Mouse (Mus musculus) erythroblast, adult 5-6 weeks (primary cell): ENCODE data around the gene Gkap1. TPM values are rescaled to one million over a fixed set of nuclear protein-coding genes. Genes with fewer than 3 reads are reported as not detected.
A peak's percentile ranks its signal among the peaks of the same experiment; 100 is the strongest.

ENCODE experiments used
- ATAC-seq: replicated peaks from 2 replicates; pipeline ENCODE4 v1.8.0; 2016; ENCODE audit warnings: moderate number of reproducible peaks, mild to moderate bottlenecking, moderate TSS enrichment, inconsistent platforms; ENCODE audit not compliant: poor library complexity, low FRiP score, severe bottlenecking
- total RNA-seq, 2 experiments: library from RNA; stranded (forward) in 1 of 2; stranded (reverse) in 1 of 2; fragments of 150-400 nt in 1 of 2; fragments of 200-764, 138-1000 nt in 1 of 2; gene quantifications; 2 replicates each; pipeline versions ENCODE4 v1.2.3 to v1.2.4; 2015 to 2017; ENCODE audit warnings: low replicate concordance in 2 of 2

Gkap1 gene
- total RNA-seq (2015; ENCODE audit: low replicate concordance) (1.3 and 6.1 TPM in 2 replicates), total RNA-seq (2017; ENCODE audit: low replicate concordance) (4.5 and 5.6 TPM in 2 replicates)

DNA sequence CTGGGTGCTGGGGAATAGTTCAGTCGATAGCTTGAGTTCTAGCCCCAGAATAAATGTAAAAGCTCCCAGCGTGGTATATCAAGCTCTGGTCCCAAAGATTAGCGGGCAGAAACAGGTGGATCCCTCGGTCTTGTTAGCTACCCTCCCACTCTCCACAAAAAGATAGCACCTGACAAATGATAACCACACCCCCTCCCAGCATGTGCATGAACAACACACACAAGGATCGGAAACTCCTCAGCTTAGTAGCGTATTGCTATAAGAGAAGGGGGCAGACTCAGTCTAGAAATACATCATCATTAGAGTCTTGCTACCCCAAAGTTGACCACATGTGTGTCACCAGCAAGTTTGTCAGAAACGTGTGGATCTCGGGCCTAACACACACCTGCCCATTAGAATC is at the start of gene Gkap1:
Gene Gkap1 (minus strand): TSS at position 101 of the 400 bp plus-strand sequence.
- ATAC-seq: no peak

DNA sequence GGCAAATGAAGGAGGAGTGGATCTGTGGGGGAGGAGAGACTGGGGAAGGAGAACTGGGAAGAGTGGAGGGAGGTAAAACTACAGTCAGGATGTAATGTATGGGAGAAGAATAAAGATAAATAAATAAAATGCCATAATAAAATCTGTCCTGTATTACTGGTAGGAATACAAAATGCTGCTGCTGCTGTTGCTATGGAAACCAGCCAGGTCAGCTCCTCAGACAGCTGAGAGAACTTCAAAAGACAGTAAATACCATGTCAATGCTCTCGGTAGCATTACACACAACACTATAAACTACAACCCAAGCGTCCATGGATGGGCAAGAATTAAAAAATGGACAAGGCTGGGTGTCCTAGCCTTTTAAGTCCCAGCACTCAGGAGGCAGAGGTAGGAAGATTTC is 42.3 kb upstream of the Gkap1 start:
- no peak for ATAC-seq

DNA sequence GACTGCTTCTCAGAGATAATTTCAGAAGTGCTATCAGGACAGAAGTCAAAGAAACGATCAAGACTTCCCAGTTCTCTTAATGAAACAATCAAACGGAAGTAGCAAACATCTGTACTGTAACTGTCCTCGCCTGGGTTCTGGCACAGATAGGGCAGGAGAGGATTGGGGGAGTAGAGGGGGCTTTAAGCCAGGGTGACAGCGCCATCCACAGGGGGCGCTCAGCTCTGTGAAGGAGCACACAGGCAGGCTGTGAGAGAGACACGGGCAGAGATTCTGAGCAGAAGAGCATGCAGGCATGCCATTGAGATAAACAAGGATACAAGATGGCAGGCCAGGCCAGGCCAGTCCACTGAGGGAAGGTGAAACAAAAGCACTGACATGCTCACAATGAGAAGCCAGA is 39.5 kb upstream of the Gkap1 start:
- no peak for ATAC-seq

GRCm38 (mm10) chr13:58313758-58314157 is 38.3 kb upstream of the Gkap1 start:
- ATAC-seq: no peak

DNA sequence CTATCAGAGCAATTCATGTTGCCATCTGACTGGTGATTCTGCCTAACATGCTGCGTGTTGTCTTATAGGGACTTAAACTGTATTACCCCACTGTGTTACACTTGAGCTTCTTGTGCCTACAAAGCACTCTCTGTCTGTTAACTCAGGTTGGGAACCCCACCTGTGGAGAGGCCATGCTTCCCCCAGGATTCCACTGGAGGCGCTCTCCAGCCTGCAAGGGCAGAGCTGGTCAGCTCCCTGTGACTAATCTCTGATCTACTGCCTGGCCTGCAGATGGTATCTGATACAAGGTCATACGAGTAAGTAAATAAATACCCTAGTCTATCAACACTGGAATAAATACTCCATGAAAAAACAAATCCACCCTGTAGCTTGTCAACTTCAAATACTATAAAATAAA is 35.9 kb upstream of the Gkap1 start:
- no peak for ATAC-seq

GRCm38 (mm10) chr13:58309499-58309898 is 34.0 kb upstream of the Gkap1 start:
- ATAC-seq: no peak

- no peak for ATAC-seq
Observed at GRCm38 (mm10) chr13:58307453-58307852, 32.0 kb upstream of the Gkap1 start.

GRCm38 (mm10) chr13:58305230-58305629 is 29.7 kb upstream of the Gkap1 start:
- no peak for ATAC-seq

DNA sequence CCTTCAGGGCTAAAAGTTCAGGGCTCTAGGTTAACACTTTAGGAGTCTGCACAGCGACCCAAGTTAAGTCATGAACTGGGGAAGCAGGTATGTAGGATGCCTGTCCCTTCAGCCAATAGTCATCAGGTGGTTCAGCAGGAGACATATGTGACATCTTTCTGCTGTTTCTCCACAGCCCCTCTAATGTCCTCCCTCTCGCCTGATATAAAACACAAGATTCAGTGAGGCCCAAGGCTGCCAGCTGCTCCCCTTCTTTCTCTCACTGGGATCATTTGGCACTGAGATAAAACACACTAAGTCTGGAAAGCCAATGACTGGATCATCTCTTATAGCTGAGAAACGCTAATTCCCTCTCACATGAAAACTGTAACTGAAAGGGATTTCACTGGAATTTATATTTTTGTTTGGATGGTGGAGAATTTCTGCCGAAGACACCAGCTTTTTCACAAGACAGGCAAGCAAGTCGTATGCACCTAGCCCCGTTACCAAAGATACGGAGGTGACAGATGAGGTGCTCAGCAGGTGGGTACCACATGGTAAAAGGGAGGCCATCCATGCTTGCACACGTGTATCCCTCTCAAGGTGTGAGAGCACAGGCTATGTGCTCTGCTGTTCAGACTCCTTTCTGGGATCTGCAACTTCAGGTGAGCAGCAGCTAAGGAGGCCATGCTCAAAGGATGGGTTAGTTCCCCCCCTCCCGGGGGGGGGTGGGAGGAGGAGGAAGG is 27.1 kb upstream of the Gkap1 start:
- ATAC-seq: no peak

- no peak for ATAC-seq
Observed at GRCm38 (mm10) chr13:58301961-58302360, 26.5 kb upstream of the Gkap1 start.

- no peak for ATAC-seq
Observed at GRCm38 (mm10) chr13:58298756-58299155, 23.3 kb upstream of the Gkap1 start.

GRCm38 (mm10) chr13:58295582-58295981 is 20.1 kb upstream of the Gkap1 start:
- no peak for ATAC-seq

GRCm38 (mm10) chr13:58292811-58293210 is 17.3 kb upstream of the Gkap1 start:
- ATAC-seq: no peak

- no peak for ATAC-seq
Observed at GRCm38 (mm10) chr13:58289308-58289707, 13.8 kb upstream of the Gkap1 start.

DNA sequence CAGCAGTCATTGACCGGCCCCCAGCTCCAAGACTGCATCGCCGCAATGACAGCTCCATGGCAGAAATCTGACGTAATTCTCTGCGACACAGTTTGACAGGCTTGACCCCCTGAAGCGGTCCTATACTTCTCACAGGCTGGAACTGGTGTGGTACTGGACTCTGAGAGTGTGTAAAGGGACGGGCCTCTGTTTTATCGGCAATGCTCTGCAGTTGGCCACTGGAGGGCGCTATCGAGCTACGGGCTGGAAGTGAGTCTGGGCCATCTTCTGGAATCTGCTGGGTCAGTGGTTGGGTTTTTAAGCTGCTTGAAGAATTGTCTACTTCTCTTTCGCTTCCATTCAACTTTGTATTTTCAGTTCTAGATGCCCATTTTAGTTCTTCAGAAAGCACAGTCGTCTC is 12.3 kb upstream of the Gkap1 start:
- ATAC-seq: peak; percentile 72

DNA sequence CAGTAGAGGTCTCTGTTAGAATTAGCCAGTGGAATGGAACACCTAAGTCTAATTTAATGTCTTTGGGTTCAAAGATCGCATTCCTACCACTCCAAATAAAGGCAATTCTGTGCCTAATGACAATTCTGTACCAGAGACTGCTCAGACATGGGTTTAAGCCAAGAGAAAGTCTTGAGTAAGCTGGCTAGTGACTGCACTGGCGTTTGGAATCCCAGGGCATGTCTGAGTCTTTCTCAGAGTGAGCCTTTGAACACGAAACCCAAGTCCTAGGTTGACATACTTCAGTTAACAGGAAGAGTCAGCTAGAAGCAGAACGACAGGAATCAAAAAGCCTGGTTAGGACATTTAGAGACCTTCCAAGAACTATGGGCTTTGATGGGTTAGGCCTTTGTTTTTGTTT is 8.0 kb upstream of the Gkap1 start:
- ATAC-seq: no peak

DNA sequence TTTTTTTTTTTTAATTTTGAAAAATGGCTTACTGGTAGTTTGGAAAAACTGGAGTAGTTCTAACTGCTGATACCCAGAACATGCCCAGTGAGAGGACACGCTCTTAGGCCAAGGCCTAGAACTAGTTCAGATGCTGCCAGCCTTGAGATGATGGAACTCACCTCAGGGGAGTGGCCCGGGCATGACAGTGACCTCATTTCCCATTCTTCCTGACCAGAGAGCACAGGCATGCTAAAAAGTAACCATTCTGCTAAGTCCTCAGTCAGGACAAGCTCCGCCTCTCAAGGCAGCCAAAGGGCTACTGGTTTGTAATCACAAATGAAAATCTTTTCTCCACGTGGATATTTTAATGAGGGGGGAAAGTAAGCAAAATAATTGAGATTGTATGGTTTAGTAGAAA is 6.4 kb upstream of the Gkap1 start:
- no peak for ATAC-seq

DNA sequence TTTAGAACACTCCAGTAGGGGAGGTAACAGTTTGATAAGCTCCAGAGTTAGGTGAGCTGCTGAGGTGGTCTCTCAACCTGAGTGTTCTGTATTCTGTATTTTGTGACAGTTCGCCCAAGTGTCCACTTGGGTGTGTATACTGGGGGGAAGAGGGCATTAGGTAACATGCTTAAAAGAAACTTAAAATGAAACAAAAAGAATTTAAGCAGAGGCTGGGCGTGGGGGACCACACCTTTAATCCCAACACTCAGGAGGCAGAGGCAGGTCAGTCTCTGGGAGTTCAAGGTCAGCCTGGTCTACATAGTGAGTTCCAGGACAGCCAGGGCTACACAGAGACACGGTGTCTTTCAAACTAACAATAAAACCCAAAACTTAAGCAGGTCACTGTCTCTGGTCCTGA is 5.0 kb upstream of the Gkap1 start:
- ATAC-seq: no peak

- no peak for ATAC-seq
Observed at GRCm38 (mm10) chr13:58276256-58276655, 757 bp upstream of the Gkap1 start.

GRCm38 (mm10) chr13:58275076-58275475 is 423 bp downstream of the Gkap1 start:
- ATAC-seq: no peak

- ATAC-seq: no peak
Observed at GRCm38 (mm10) chr13:58274259-58274991, 1.1 kb downstream of the Gkap1 start.
